Mouse (Mus musculus): ENCODE results near the gene Dgat2. TPM values are rescaled to one million over a fixed set of nuclear protein-coding genes. Genes with fewer than 3 reads are reported as not detected.

The Dgat2 gene
- total RNA-seq, 1 experiment from 2014 or later = 0.46 TPM

DNA sequence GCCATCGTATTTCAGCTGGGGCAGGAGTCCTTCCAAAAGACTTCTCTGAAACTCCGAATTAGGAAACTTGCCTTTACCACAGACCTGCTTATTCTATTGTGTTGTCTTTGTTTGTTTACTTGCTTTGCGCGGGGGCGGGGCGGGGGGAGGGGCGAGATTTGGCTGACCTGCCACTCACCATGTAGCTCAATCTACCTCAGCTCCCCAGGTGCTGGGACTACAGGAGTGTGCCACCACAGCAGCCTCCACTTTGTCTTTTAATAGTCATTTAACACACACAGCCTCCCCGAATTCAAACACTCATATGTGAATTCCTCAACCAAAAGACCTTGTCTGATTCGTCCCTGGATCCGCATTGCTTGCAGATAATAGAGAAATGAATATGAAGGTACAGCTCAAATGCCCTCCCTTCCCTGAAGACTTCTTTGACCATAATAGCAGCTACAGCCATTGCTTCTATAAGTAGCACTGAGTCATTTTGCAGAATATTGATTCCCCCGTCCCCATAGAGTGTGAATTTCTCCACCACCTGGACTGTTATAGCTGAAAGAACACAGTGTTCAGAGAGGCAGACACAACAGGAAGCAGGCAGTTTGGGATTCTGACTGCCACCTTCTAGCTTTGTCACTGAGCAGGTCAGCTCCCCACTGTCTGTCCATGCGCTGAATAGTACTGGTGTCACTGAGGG, 40.5 kb downstream of the Dgat2 start:
- no peak for ATAC-seq (replicated peaks; ENCODE audit: low read depth, poor library complexity, severe bottlenecking)

DNA sequence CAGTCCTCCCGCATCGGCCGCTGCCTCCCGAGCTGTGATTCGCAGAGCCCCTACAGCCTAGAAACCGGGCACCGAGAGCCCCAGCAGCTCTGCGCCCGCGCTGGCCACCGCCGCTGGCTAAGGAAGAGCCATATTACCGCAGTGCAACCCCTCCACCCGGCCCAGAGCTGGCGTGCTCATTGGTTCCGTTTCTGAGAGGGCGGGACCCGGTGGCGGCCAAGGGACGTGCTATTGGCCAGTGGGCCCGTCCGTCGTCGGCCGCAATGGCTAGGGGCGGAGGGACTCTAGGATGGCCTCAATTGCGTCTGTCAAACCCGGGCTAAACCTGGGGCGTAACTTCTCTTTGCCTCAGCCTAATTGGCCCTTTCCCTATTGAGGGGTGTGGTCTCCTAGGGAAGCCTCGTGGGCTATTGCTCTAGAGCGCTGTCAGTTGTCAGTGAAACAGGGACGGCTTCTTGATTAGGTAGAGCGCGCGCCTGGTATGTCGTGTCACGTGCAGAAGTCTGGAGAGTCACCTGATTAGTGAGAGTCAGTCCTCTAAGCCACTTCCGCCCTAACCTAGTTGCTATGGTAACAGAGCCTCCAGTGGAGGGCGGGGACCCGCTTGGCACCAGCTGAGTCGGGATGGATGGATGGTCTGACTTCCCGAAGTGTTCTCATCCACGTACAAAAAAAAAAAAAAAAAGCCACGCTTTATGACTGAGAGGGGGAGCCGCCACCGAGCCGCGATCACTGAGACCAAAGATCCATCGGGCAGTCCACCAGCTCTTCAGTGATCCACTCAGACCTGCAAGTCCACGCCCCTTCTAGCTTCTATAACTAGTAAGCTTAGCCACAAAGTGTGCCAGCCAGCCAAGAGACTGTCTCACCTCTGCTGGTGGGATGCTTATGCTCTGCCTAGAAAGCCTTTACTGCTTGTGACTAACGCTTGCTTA, 41.3 kb downstream of the Dgat2 start, which contains the start of gene Uvrag:
Uvrag (minus strand) TSS at position 158 of the 935 bp plus-strand sequence.
- peak; percentile 93 for ATAC-seq (replicated peaks; ENCODE audit: low read depth, poor library complexity, severe bottlenecking)

DNA sequence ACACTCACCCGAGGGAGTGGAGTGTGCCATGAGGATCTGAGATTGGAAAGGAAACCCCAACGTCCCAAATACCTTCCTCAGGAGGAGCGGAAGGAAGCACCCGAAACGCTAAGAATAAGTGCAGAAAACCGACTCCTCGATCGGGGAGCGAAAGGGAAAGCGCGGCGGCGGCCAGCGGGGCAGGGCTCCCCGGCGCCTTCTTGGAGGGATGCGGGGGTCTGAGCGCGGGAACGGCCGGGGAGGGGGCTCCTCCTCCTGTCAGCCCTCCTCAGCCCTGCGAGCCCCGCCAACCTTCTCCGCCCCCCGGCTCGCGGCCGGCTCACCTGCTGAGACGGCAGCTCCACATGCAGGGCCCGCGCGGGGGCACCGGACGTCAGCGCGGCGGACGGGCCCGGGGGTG, 42.0 kb downstream of the Dgat2 start:
- ATAC-seq (replicated peaks; ENCODE audit: low read depth, poor library complexity, severe bottlenecking) = no peak

DNA sequence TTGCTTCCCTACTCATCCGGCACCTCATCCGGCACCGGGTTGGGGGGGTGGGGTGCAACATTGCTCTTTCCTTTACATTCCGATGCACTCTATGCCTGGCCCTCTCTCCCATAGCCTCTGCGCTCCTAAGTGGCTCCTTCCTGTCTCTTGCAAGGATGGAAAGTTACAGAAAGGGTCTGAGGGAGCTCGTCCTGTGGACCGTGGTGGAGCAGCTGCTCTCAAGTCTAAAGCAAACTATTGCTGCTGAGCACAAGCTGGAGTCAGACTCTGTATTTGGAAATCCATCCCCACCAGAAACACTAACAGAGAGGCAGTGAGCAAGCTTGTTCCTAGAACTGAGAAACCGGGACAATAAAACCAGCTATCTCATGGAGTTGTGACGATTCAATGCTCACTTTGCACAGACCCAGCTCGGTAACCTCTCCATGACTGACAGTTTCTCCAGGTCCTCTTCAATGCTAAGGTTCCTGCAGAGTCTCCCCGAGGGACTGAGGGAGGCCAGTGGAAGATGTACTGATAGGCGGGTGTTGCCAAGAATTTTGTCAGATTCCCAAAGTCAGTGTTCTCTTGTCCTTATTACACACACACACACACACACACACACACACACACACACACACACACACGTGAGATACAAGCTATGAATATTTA, 42.6 kb downstream of the Dgat2 start:
- ATAC-seq (replicated peaks; ENCODE audit: low read depth, poor library complexity, severe bottlenecking) = no peak

GRCm38 (mm10) chr7:99137541-99137940, 45.0 kb downstream of the Dgat2 start:
- no peak for ATAC-seq (replicated peaks; ENCODE audit: low read depth, poor library complexity, severe bottlenecking)

DNA sequence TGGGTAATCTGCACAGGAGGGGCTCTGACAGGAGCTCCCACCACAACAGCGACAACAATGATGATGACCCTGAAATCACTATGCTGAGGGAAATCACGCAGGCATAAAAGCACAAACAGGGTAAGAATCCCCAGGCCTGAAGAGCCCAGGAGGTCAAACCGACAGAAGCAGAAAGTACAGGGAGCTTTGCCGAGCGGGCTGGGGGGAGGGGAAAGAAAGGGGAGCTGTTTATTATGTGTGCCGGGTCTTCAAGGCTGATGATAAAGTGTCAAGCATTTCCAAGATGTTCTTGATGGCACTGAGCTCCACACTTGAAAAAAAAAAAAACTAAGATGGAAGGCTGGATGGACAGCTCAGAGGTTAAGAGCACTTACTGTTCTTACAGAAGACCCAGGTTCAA, 45.7 kb downstream of the Dgat2 start:
- ATAC-seq (replicated peaks; ENCODE audit: low read depth, poor library complexity, severe bottlenecking) = no peak

GRCm38 (mm10) chr7:99133811-99134402, 48.6 kb downstream of the Dgat2 start:
- ATAC-seq (replicated peaks; ENCODE audit: low read depth, poor library complexity, severe bottlenecking) = peak; percentile 65

DNA sequence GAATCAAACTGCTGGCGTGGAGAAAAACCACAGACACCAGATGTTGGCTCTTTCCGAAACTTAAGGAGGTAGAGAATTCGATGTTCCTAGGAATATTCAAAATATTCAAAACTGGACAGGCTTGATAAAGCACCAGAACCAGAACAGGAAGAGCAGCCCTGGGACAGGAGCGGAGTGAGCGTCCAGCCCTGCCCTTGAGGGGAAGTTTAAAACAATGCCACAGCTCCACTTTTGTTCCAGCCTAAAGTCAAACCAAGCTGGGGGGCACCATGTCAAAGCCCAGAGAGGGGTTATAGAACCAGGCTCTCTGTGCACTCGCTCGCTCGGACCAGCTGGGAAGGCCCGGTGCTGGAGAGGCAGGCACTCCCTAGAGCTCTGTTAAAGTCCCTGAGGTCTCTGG, 49.9 kb downstream of the Dgat2 start:
- ATAC-seq (replicated peaks; ENCODE audit: low read depth, poor library complexity, severe bottlenecking) = no peak

DNA sequence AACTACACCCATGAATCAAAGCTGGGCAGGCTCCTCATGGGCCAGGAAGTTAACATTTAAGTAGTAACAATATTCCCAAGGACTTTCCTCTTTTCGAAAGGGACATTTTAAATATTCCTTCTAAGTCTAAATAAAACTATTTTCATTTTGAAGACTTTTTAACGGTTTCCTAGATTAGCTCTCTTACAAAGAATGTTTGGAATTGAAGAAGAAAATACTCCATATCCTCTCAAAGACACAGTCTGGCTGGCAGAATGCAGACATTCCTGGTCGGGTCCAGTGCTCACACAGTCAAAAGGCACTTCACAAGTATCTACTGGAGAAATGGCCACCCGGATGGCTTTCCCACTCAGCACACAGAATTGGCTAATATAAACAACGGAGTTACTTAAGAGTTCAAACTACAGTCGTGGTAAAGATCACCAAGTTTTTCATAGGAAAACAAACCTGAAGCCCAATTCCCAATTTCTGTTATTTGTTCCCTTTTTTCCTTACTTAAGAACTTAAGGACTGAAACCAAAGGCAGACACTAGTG, 50.6 kb downstream of the Dgat2 start:
- ATAC-seq (replicated peaks; ENCODE audit: low read depth, poor library complexity, severe bottlenecking) = no peak

DNA sequence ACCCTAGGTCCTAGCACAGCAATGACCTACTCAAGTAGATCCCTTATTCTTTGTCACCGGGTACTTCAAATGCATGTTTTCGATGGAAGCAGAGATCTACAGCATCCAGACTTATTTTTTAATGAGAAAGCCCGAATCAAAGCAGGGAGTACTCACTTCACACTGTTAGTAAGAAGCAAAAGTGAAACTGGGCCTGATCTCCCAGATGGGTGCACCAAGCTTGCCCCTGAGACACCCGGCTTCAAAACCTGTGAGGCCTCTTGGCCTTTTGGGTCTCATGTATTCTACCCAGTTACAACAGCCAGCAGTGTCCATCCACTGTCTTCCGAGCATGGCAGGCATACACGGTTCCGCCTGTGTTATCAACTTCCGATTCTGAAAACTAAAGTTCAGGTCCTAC, 53.6 kb downstream of the Dgat2 start:
- ATAC-seq (replicated peaks; ENCODE audit: low read depth, poor library complexity, severe bottlenecking) = 0 out of 2 replicates have a peak, but pooled peaks have one; percentile 15

DNA sequence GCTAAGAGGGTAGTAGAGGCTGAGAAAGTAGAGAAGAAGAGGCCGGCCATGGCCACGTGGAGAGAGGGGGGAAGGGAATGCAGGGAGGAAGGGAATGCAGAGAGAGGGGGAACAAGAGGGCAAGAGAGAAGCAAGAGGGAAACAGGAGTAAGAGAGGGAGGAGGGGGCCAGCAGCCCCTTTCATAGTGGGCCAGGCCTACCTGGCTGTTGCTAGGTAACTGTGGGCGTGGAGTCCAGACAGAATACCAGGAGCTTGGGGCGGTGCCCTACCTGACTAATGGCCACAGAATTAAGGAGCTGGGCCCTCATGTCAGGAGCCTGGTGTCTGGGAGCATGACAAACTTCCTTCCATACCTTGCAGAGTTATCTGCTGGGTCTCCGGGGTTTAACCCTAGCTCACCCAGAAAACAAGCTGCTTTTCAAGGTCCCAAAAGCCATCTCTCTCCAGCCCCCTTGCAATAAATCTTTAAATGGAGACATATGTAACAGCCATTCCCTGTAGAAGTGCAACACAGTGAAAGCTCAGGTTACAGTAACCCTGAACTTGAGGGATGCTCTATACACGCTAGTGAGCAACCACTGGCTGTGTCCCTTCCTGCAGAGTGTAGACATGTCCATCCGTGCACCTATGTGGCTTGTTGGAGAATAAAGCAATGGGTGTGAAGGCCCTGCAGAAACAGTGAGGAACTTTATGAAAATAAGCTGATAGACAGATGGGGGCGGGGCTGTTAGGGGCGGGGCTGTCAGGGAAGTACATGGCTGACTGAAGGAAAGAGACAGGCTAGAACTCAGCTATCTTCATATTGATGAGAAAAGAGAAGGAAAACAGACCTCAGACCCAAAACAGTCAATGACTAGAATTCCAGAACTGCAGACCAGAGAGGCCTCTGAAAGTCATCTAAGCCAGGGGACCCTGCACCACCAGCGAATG, 54.2 kb downstream of the Dgat2 start:
- ATAC-seq (replicated peaks; ENCODE audit: low read depth, poor library complexity, severe bottlenecking) = peak; percentile 42; the same call in 1 of the 2 replicates

DNA sequence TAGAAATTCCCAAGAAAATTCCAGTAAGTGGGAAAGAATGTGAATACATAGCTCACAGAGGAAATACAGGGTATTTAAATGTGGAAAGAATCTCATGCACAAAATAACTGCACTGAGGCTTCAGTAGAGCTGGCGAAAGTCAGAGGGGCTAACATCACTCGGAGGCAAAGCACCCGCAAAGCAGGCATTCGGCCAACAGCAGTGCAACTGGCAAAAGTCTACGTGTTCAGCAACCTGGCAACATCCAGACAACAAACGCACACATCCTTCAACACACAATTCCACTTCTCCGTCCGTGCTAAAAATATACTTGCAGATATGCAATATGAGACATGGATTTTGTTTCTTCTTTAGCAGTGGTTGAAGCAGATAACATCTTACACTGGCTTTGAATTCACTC, 56.5 kb downstream of the Dgat2 start:
- ATAC-seq (replicated peaks; ENCODE audit: low read depth, poor library complexity, severe bottlenecking) = no peak

DNA sequence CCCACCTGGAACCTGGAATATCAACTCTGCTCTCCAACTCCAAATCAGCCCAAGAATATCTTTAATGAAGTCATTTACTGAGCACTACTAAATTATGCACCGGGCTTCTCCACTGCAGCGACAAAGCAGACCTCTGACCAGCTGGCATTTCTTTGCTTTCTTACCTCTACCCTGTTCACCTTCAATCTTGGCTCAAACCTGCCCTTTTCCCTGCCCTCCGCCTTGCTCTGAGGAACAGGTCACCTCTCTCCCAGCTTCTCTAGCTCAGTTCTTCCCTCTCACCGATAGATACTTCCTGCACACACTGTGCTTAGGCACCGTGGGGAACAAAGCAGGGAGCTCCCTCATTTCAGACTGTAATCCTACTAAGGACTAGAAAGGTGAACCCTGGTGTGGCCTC, 59.9 kb downstream of the Dgat2 start:
- no peak for ATAC-seq (replicated peaks; ENCODE audit: low read depth, poor library complexity, severe bottlenecking)

DNA sequence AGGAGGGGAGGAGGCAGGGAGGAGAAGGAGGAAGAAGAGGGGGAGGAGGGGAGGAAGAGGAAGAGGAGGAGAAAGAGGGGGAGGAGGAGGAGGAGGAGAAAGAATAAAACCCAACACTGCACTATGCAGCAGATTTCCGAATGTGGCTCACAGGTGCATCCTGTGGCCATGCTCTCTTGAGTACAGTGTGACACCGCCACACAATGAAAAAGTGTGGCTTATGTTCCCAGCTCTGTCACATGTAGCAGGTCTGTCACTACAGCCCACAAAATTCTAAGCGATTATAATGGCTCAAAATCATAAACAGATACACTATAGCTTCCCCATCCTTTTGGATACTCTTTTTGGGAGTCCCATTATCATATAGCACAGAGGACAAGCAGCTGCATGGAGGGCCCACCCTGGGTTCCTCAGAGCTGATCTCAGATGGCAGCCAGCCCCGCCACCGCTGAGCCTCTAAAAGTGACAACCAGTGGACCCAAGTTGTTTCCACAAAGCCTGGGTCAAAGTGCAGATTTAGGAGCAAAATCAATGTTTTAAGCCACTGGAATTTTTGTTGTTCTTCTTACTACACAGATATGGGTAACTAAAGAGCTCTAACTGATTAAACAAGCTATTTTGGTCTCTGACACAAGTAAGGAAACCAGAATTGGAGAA, 61.5 kb downstream of the Dgat2 start:
- peak; percentile 75 for ATAC-seq (replicated peaks; ENCODE audit: low read depth, poor library complexity, severe bottlenecking)

DNA sequence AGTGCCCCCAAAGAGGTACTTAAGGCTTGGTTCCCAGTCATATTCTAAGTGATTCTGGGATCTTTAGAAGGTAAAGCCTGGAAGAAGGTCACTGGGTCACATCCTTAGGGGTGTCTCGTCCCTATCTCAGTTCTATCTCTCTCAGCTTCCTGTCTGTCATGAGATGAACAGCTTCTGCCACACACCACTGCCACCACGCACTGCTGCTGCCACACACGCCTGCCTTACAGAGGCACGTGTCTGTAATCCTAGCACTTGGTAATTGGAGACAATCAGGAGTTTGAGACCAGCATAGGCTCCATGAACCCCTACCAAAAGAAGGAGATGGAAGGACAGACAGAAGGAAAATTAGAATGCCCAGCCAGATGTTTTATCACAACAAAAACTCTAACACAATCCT, 62.4 kb downstream of the Dgat2 start:
- no peak for ATAC-seq (replicated peaks; ENCODE audit: low read depth, poor library complexity, severe bottlenecking)

- no peak for ATAC-seq (replicated peaks; ENCODE audit: low read depth, poor library complexity, severe bottlenecking)
Measured at GRCm38 (mm10) chr7:99116781-99117180, 65.7 kb downstream of the Dgat2 start.

GRCm38 (mm10) chr7:99114006-99114726, 68.4 kb downstream of the Dgat2 start:
- no peak for ATAC-seq (replicated peaks; ENCODE audit: low read depth, poor library complexity, severe bottlenecking)

DNA sequence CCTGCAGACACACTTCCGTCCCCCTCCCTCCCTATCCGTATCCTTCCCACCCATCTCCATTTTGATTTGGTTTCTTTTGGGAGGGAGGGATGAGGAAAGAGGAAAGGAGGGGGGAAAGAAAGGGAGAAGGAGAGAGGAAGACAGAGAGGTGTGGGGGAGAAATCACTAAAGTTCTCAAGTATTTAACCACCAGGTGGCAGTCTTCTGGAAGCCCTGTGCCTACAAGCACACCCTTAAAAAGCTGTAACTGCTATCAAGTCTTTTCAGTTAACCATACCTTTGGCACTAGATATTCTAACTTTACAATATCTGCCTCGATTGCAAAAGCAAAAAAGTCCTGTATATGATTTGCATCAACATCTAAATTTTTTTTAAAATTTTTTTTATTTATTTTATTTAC, 75.0 kb downstream of the Dgat2 start:
- ATAC-seq (replicated peaks; ENCODE audit: low read depth, poor library complexity, severe bottlenecking) = no peak; the same call in 1 of the 2 replicates
